Comparison of ENCODE assay signal across 9 mouse cellular contexts in genomic region chr5:52367866-52368840, GRCm38 (mm10). TPM values are rescaled to one million over a fixed set of nuclear protein-coding genes. Genes with fewer than 3 reads are reported as not detected.
DNase-seq lines count a peak whose midpoint lies in the region; ATAC-seq lines count a peak whose summit lies in the region.
"Had no signal": no experiment of that assay in that cellular context is flagged by ENCODE, and none has a peak within 500 bp of the region (broad histone marks: within the 10 kb centered on the region; RNA-seq: fewer than 3 reads in every experiment).

No protein-coding gene starts in this region.

- H3K27ac ChIP-seq in kidney, embryonic 15.5 days = no peak overlapping the region
- H3K27ac ChIP-seq in heart, embryonic 16.5 days (ENCODE audit: low read length) = no peak overlapping the region
- no peak overlapping the region for H3K27ac ChIP-seq in midbrain, embryonic 13.5 days

- H3K9me3 ChIP-seq in kidney, embryonic 15.5 days (replicated peaks) = no peaks in the 10 kb centered on the region
- H3K9me3 ChIP-seq in heart, embryonic 16.5 days (replicated peaks; ENCODE audit: control insufficient read depth, low read length) = 0 out of 2 replicates have a peak, but pooled peaks cover 2% of the 10 kb centered on the region
- no peaks in the 10 kb centered on the region for H3K9me3 ChIP-seq in midbrain, embryonic 13.5 days

- 58% methylated on average over 61 of the region's 63 CpGs for WGBS in kidney, embryonic 15.5 days
- WGBS in heart, embryonic 16.5 days = 39% methylated on average over 63 of the region's 63 CpGs
- WGBS in midbrain, embryonic 13.5 days = 50% methylated on average over 63 of the region's 63 CpGs

- DNase-seq in kidney, postnatal 36 days = no peak
- DNase-seq in cerebellum, postnatal 25 days = peak; percentile 41 to 55
- no peak for DNase-seq in ovary, postnatal 14 days (ENCODE audit: low spot score)
- no peak for DNase-seq in urinary bladder, postnatal 36 days (ENCODE audit: low spot score in 2 of 2)

- no peak for ATAC-seq in kidney, embryonic 15.5 days (replicated peaks; ENCODE audit: low FRiP score)
- no peak for ATAC-seq in heart, embryonic 16.5 days (replicated peaks; ENCODE audit: extremely low read depth, insufficient read depth, low FRiP score)
- peak; percentile 70; the same call in 1 of the 2 replicates for ATAC-seq in midbrain, embryonic 13.5 days
- no peak for ATAC-seq in megakaryocyte-erythroid progenitor cell, adult 5-6 weeks (replicated peaks; ENCODE audit: low FRiP score, low TSS enrichment, poor library complexity, severe bottlenecking)

- no peaks in the 10 kb centered on the region for H3K36me3 ChIP-seq in kidney, embryonic 15.5 days
- H3K36me3 ChIP-seq in heart, embryonic 16.5 days (ENCODE audit: control insufficient read depth, insufficient read depth) = no peaks in the 10 kb centered on the region
- no peaks in the 10 kb centered on the region for H3K36me3 ChIP-seq in midbrain, embryonic 13.5 days

- H3K9ac ChIP-seq in kidney, embryonic 15.5 days = no peak overlapping the region
- peak overlapping the region; percentile 62 for H3K9ac ChIP-seq in heart, embryonic 16.5 days (ENCODE audit: low read length)
- peak overlapping the region; percentile 56 for H3K9ac ChIP-seq in midbrain, embryonic 13.5 days (replicated peaks)

- peaks cover 6% of the 10 kb centered on the region; the same call in 1 of the 2 replicates for H3K27me3 ChIP-seq in kidney, embryonic 15.5 days
- no peaks in the 10 kb centered on the region; the same call in 1 of the 2 replicates for H3K27me3 ChIP-seq in heart, embryonic 16.5 days (ENCODE audit: control insufficient read depth, insufficient read depth, low read length)
- peaks cover 10% of the 10 kb centered on the region; the same call in 1 of the 2 replicates for H3K27me3 ChIP-seq in midbrain, embryonic 13.5 days

- peaks cover 17% of the 10 kb centered on the region for H3K4me1 ChIP-seq in kidney, embryonic 15.5 days
- peaks cover 9% of the 10 kb centered on the region for H3K4me1 ChIP-seq in heart, embryonic 16.5 days (ENCODE audit: control insufficient read depth, insufficient read depth, low read length)
- peaks cover 10% of the 10 kb centered on the region for H3K4me1 ChIP-seq in midbrain, embryonic 13.5 days (replicated peaks)

- H3K4me2 ChIP-seq in kidney, embryonic 15.5 days = peak overlapping the region; percentile 47
- peak overlapping the region; percentile 71 for H3K4me2 ChIP-seq in heart, embryonic 16.5 days (ENCODE audit: low read depth, low read length)
- H3K4me2 ChIP-seq in midbrain, embryonic 13.5 days (replicated peaks) = peak overlapping the region; percentile 47

- no peak overlapping the region for H3K4me3 ChIP-seq in kidney, embryonic 15.5 days (replicated peaks)
- peak overlapping the region; percentile 44 for H3K4me3 ChIP-seq in heart, embryonic 16.5 days (ENCODE audit: low read length)
- H3K4me3 ChIP-seq in midbrain, embryonic 13.5 days (replicated peaks) = peak overlapping the region; percentile 15

RNA-seq across cellular contexts. Expression of gene Sod3, which starts 4.6 kb away (rescaled TPM):
- 11.9 and 13.5 TPM in 2 replicates for polyA plus RNA-seq in kidney, embryonic 15.5 days (2015; fragmentation: Nextera tagmentation; extraction: Ambion mirVana)
- 1.5 and 1.6 TPM in 2 replicates for polyA plus RNA-seq in heart, embryonic 16.5 days (2015; fragmentation: Nextera tagmentation; extraction: Ambion mirVana)
- polyA plus RNA-seq in midbrain, embryonic 13.5 days (2015; fragmentation: Nextera tagmentation; extraction: Ambion mirVana) = 0.50 and 0.52 TPM in 2 replicates
- not detected in 2 replicates for total RNA-seq in megakaryocyte-erythroid progenitor cell, adult 5-6 weeks (2014; fragmentation: Nextera tagmentation)
- total RNA-seq in megakaryocyte-erythroid progenitor cell, adult 5-6 weeks (2017) = not detected in 2 replicates
- total RNA-seq: hematopoietic stem cell, adult 5-6 weeks had no signal

Comparison
In these comparisons a context has a peak if more than half of its experiments do, and no peak if none do; other contexts are left out.
1. DNase-seq: peak in cerebellum, postnatal 25 days (2 of 2); none in kidney, postnatal 36 days (0 of 2), ovary, postnatal 14 days (single experiment) and urinary bladder, postnatal 36 days (0 of 2).
2. Peak in every context shown above with its lines, with median percentiles within 50 percentile points of each other: H3K4me2 ChIP-seq.